Mouse (Mus musculus) myocyte (in vitro differentiated cells): ENCODE data around the gene Rarres2.

ENCODE experiments used
- MAX ChIP-seq: IDR thresholded peaks from one replicate; pipeline ENCODE4 v1.6.1; 2011; ENCODE audit warnings: low read depth, mild to moderate bottlenecking, control low read depth
- MYOG ChIP-seq, 3 experiments: IDR thresholded peaks; one replicate each; pipeline ENCODE4 v1.6.1; 2011; ENCODE audit warnings: control low read depth in 2 of 3, low read depth in 2 of 3, mild to moderate bottlenecking in 2 of 3; ENCODE audit not compliant: insufficient read length in 2 of 3, control insufficient read depth in 1 of 3, insufficient read depth in 1 of 3
- POLR2A ChIP-seq: IDR thresholded peaks from one replicate; pipeline ENCODE4 v1.6.1; 2011; ENCODE audit warnings: low read depth, mild to moderate bottlenecking, control low read depth, moderate library complexity; ENCODE audit not compliant: insufficient read length
- SRF ChIP-seq: IDR thresholded peaks from one replicate; pipeline ENCODE4 v1.6.1; 2011; ENCODE audit warnings: low read depth; ENCODE audit not compliant: control insufficient read depth, insufficient read length
- TCF12 ChIP-seq: IDR thresholded peaks from one replicate; pipeline ENCODE4 v1.6.1; 2011; ENCODE audit warnings: mild to moderate bottlenecking, control low read depth; ENCODE audit not compliant: poor library complexity, insufficient read depth, severe bottlenecking
- TCF3 ChIP-seq: IDR thresholded peaks from one replicate; pipeline ENCODE4 v1.6.1; 2011; ENCODE audit warnings: low read depth, control low read depth; ENCODE audit not compliant: insufficient read length

DNA sequence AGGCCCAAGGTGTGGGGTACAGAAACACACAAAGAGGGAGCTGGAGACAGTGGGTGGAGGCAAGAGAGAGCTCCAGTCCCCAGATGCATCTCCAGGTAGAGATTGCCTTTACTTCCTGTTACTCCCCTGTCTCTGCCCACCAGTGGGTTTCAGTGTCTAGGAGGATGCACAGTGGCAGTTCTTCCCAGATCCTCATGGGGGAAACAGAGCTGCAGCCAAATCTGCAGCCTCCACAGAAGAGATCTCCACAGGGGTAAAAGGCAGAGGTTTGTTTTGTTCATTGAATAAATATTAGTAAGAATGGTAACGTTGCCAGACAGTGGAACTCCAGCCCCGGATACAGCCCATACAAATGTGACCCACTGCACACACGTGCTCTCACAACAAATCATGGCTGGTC, 38.1 kb upstream of the Rarres2 start:
- no peak for TF ChIP-seq POLR2A
- no peak for TF ChIP-seq MAX
- TF ChIP-seq TCF12, result no peak
- TF ChIP-seq TCF3, result no peak
- TF ChIP-seq MYOG (IDR thresholded peaks at IDR 0.05; ENCODE audit: control insufficient read depth in 1 of 3, insufficient read depth in 1 of 3, insufficient read length in 2 of 3, low read depth in 2 of 3), result no peak
- no peak for TF ChIP-seq SRF
